Mouse (Mus musculus): ENCODE measurements around the gene Fcgr4. TPM values are rescaled to one million over a fixed set of nuclear protein-coding genes. Genes with fewer than 3 reads are reported as not detected.
"Not testable (repeated sequence)": the region's sequence is repeated elsewhere in the genome, so short reads cannot be mapped to it uniquely, and the experiment has no call there.

The Fcgr4 gene
- total and polyA plus RNA-seq, 3 experiments: not detected

DNA sequence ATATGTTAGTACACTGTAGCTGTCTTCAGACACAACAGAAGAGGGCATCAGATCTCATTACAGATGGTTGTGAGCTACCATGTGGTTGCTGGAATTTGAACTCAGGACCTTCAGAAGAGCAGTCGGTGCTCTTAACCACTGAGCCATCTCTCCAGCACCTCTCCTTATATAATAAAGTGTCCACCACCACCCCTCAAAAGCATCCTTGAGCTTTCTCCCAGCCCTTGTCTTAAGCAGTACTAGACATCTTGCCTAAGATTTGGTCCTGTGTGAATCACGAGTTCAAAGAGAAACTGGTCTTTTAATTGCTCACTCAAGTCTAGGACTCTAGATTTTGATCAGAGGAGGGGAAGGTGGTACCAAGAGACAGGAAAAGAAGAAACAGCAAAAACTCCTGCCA is 43.4 kb upstream of the Fcgr4 start:
- peak overlapping the region; percentile 46 to 78 for H3K4me3 ChIP-seq (ENCODE audit: control insufficient read depth in 1 of 2, insufficient read depth in 1 of 2, low read depth in 2 of 2, low read length in 2 of 2)
- TF ChIP-seq TBP (IDR thresholded peaks at IDR 0.05; ENCODE audit: low read depth, low read length): peak; percentile 53; the same call in 1 of the 2 replicates
- H3K27me3 ChIP-seq (ENCODE audit: control insufficient read depth in 1 of 2, insufficient read depth in 2 of 2, low read length in 2 of 2); H3K79me2 ChIP-seq (ENCODE audit: control insufficient read depth, insufficient read depth, low read length, poor library complexity); DNase-seq (ENCODE audit: low read depth, low spot score); H3K9me3 ChIP-seq (replicated peaks; ENCODE audit: insufficient read depth, low read length): not testable (repeated sequence)
- H3K4me1 ChIP-seq (ENCODE audit: control insufficient read depth in 1 of 2, insufficient read depth in 2 of 2, low read length in 2 of 2): peaks cover 7 to 25% of the 10 kb centered on the region in 2 experiments
- peak overlapping the region; percentile 66 for H3K27ac ChIP-seq (ENCODE audit: control insufficient read depth, low read depth, low read length)
- H3K36me3 ChIP-seq (ENCODE audit: control insufficient read depth in 1 of 2, insufficient read depth in 2 of 2, low read length in 2 of 2): peaks cover 0 to 20% of the 10 kb centered on the region in 2 experiments; a peak in 2 of 4 replicates
- H3K9ac ChIP-seq (ENCODE audit: control insufficient read depth, low read depth, low read length, poor library complexity, severe bottlenecking): peak overlapping the region; percentile 69

DNA sequence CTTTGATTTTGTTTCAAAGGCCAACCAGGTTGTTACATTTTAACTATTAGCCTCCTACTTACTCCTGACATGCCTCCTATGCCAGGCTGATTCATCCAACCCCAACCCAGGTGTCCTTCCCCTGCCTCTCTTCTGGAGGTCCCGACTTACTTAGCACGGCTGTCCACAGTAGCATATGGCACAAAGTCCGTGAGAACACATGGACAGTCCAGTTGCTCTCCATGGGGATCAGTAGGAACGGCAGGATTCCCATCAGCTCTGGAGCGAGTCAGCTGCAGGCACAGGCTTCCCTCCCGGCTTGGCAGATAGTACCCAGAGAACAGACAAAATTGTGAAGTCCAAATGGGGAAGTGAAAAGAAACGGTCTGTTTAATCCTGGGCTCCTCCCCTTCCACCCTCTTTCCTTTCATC is 43.0 kb upstream of the Fcgr4 start:
- Histone ChIP-seq H3K36me3 (ENCODE audit: control insufficient read depth in 1 of 2, insufficient read depth in 2 of 2, low read length in 2 of 2) (peaks cover 0 to 20% of the 10 kb centered on the region in 2 experiments; a peak in 2 of 4 replicates), H3K9me3 (replicated peaks; ENCODE audit: insufficient read depth, low read length) (no peaks in the 10 kb centered on the region), H3K4me3 (ENCODE audit: control insufficient read depth in 1 of 2, insufficient read depth in 1 of 2, low read depth in 2 of 2, low read length in 2 of 2) (peak overlapping the region; percentile 46 to 78), H3K79me2 (ENCODE audit: control insufficient read depth, insufficient read depth, low read length, poor library complexity) (no peaks in the 10 kb centered on the region), H3K9ac (ENCODE audit: control insufficient read depth, low read depth, low read length, poor library complexity, severe bottlenecking) (peak overlapping the region; percentile 69), H3K27me3 (ENCODE audit: control insufficient read depth in 1 of 2, insufficient read depth in 2 of 2, low read length in 2 of 2) (no peaks in the 10 kb centered on the region), H3K4me1 (ENCODE audit: control insufficient read depth in 1 of 2, insufficient read depth in 2 of 2, low read length in 2 of 2) (peaks cover 7 to 25% of the 10 kb centered on the region in 2 experiments), H3K27ac (ENCODE audit: control insufficient read depth, low read depth, low read length) (peak overlapping the region; percentile 66)
- peak; percentile 87 for DNase-seq (ENCODE audit: low read depth, low spot score)
- TF ChIP-seq MEF2A (IDR thresholded peaks at IDR 0.05; ENCODE audit: extremely low read depth, insufficient replicate concordance, low read depth, low read length, poor library complexity, severe bottlenecking): no peak
- no peak for TF ChIP-seq ELF1 (IDR thresholded peaks at IDR 0.05; ENCODE audit: low read depth, low read length)
- TF ChIP-seq CTCF (IDR thresholded peaks at IDR 0.05 in 2 of 3, conservative IDR thresholded peaks at IDR 0.05 in 1 of 3; ENCODE audit: control insufficient read depth in 1 of 3, insufficient read depth in 1 of 3, low read depth in 2 of 3, low read length in 3 of 3, poor library complexity in 1 of 3, severe bottlenecking in 1 of 3): no peak
- TF ChIP-seq ETS1 (IDR thresholded peaks at IDR 0.05; ENCODE audit: low read depth, low read length): peak; percentile 59; the same call in 1 of the 2 replicates
- no peak for TF ChIP-seq E2F4 (IDR thresholded peaks at IDR 0.05; ENCODE audit: borderline replicate concordance, low read depth, low read length)
- no peak for TF ChIP-seq NRF1 (IDR thresholded peaks at IDR 0.05; ENCODE audit: insufficient read depth, low read depth, low read length, poor library complexity, severe bottlenecking)
- no peak for TF ChIP-seq BHLHE40 (IDR thresholded peaks at IDR 0.05; ENCODE audit: borderline replicate concordance, low read depth, low read length)
- no peak for TF ChIP-seq GATA1 (IDR thresholded peaks at IDR 0.05; ENCODE audit: low read depth, low read length)
- no peak for TF ChIP-seq RAD21 (IDR thresholded peaks at IDR 0.05; ENCODE audit: low read depth, low read length)
- TF ChIP-seq CHD2 (IDR thresholded peaks at IDR 0.05; ENCODE audit: low read length): no peak
- TF ChIP-seq EP300 (IDR thresholded peaks at IDR 0.05; ENCODE audit: low read depth in 1 of 2, low read length in 2 of 2): peak; percentile 65 to 67
- TF ChIP-seq RCOR1 (IDR thresholded peaks at IDR 0.05; ENCODE audit: low read depth, low read length): 0 out of 2 replicates have a peak, but pooled peaks have one; percentile 44
- TF ChIP-seq ZC3H11A (IDR thresholded peaks at IDR 0.05; ENCODE audit: low read depth, low read length): no peak
- TF ChIP-seq POLR2AphosphoS5 (IDR thresholded peaks at IDR 0.05; ENCODE audit: borderline replicate concordance, low read depth, low read length): no peak
- TF ChIP-seq SMC3 (IDR thresholded peaks at IDR 0.05; ENCODE audit: low read depth, low read length): no peak
- TF ChIP-seq MYC (IDR thresholded peaks at IDR 0.05; ENCODE audit: low read depth, low read length): no peak
- no peak for TF ChIP-seq MAX (IDR thresholded peaks at IDR 0.05; ENCODE audit: low read length)
- peak; percentile 63 for TF ChIP-seq SIN3A (IDR thresholded peaks at IDR 0.05; ENCODE audit: low read length)
- TF ChIP-seq ZNF384 (IDR thresholded peaks at IDR 0.05; ENCODE audit: low read depth, low read length): no peak
- TF ChIP-seq POLR2A (IDR thresholded peaks at IDR 0.05; ENCODE audit: control insufficient read depth in 1 of 2, insufficient read depth in 1 of 2, low read depth in 1 of 2, low read length in 2 of 2, poor library complexity in 1 of 2): peak in 1 of 2 experiments; percentile 66; a peak in 2 of 4 replicates
- TF ChIP-seq TBP (IDR thresholded peaks at IDR 0.05; ENCODE audit: low read depth, low read length): peak; percentile 48; the same call in 1 of the 2 replicates
- no peak for TF ChIP-seq MAFK (IDR thresholded peaks at IDR 0.05; ENCODE audit: borderline replicate concordance, low read depth, low read length)
- no peak for TF ChIP-seq GABPA (IDR thresholded peaks at IDR 0.05; ENCODE audit: low read depth, low read length)
- TF ChIP-seq KAT2A (conservative IDR thresholded peaks at IDR 0.05; ENCODE audit: low read depth, low read length): no peak
- 0 out of 2 replicates have a peak, but pooled peaks have one; percentile 23 for TF ChIP-seq TCF12 (IDR thresholded peaks at IDR 0.05; ENCODE audit: low read depth, low read length)
- TF ChIP-seq MXI1 (IDR thresholded peaks at IDR 0.05; ENCODE audit: low read depth, low read length): peak; percentile 65
- TF ChIP-seq UBTF (IDR thresholded peaks at IDR 0.05; ENCODE audit: borderline replicate concordance, insufficient read depth, low read depth, low read length): no peak
- no peak for TF ChIP-seq USF1 (IDR thresholded peaks at IDR 0.05; ENCODE audit: low read depth, low read length)
- no peak for TF ChIP-seq POLR2AphosphoS2 (IDR thresholded peaks at IDR 0.05; ENCODE audit: low read length)
- TF ChIP-seq MAZ (IDR thresholded peaks at IDR 0.05; ENCODE audit: low read depth, low read length): no peak
- TF ChIP-seq TAL1 (IDR thresholded peaks at IDR 0.05; ENCODE audit: low read length): no peak
- peak; percentile 26; the same call in 1 of the 2 replicates for TF ChIP-seq NELFE (IDR thresholded peaks at IDR 0.05; ENCODE audit: low read depth, low read length)

All from MEL (cell line).